Mouse (Mus musculus): ENCODE results near the gene Spred3.

Gene Spred3

GRCm38 (mm10) chr7:29124970-29125369 lies 45.2 kb downstream of the Spred3 start, which contains the start of gene Ryr1:
TSS of gene Ryr1 (minus strand) at chr7:29125179.
- DNase-seq: peak; percentile 80

GRCm38 (mm10) chr7:29123531-29124358 lies 46.5 kb downstream of the Spred3 start:
- no peak for DNase-seq

GRCm38 (mm10) chr7:29122821-29123220 lies 47.4 kb downstream of the Spred3 start:
- no peak for DNase-seq

GRCm38 (mm10) chr7:29119526-29119925 lies 50.7 kb downstream of the Spred3 start:
- no peak for DNase-seq

- no peak for DNase-seq
Measured at GRCm38 (mm10) chr7:29118142-29118851, 51.9 kb downstream of the Spred3 start.

GRCm38 (mm10) chr7:29108992-29109955 lies 60.9 kb downstream of the Spred3 start:
- DNase-seq: no peak
